Mouse (Mus musculus) megakaryocyte, embryonic 14.5 days (primary cell): ENCODE results near the gene Gtdc1.

Experiments
- FLI1 ChIP-seq: IDR thresholded peaks from 2 replicates; pipeline ENCODE4 v1.6.1; 2012; ENCODE audit warnings: low read length, inconsistent platforms, mixed read lengths
- GATA1 ChIP-seq: IDR thresholded peaks from 3 replicates; pipeline ENCODE4 v1.6.1; 2012; ENCODE audit warnings: mixed read lengths, low read length, inconsistent platforms, borderline replicate concordance

- no peak for TF ChIP-seq GATA1
- TF ChIP-seq FLI1: no peak
Observed at GRCm38 (mm10) chr2:44829346-44829745, 98.1 kb downstream of the Gtdc1 start.
